Mouse (Mus musculus): ENCODE data around the gene Trmt2a.

Gene Trmt2a

GRCm38 (mm10) chr16:18248433-18249363, at the start of gene Trmt2a, which contains the start of gene Ranbp1:
TSS of gene Trmt2a (plus strand) at chr16:18248679.
TSS of gene Ranbp1 (minus strand) at chr16:18248732.
- DNase-seq, result peak; percentile 99 to 100

- DNase-seq, result no peak
These were observed 48.4 kb upstream of the Trmt2a start for GRCm38 (mm10) chr16:18200062-18200461.

GRCm38 (mm10) chr16:18201620-18202019, 46.9 kb upstream of the Trmt2a start:
- DNase-seq, result no peak

- no peak for DNase-seq
These were observed 46.4 kb upstream of the Trmt2a start for GRCm38 (mm10) chr16:18202061-18202460.

GRCm38 (mm10) chr16:18203430-18204091, 44.9 kb upstream of the Trmt2a start:
- peak; percentile 27 to 51 for DNase-seq

- peak; percentile 79 to 83 for DNase-seq
These were observed 37.6 kb upstream of the Trmt2a start for GRCm38 (mm10) chr16:18210701-18211416.

GRCm38 (mm10) chr16:18211417-18212171, 36.9 kb upstream of the Trmt2a start:
- DNase-seq, result peak; percentile 95

GRCm38 (mm10) chr16:18213689-18214088, 34.8 kb upstream of the Trmt2a start:
- peak in 1 of 2 experiments; percentile 30 for DNase-seq

GRCm38 (mm10) chr16:18214858-18215257, 33.6 kb upstream of the Trmt2a start:
- DNase-seq, result no peak

GRCm38 (mm10) chr16:18217579-18217978, 30.9 kb upstream of the Trmt2a start, which contains the start of gene Ccdc188:
TSS of gene Ccdc188 (plus strand) at chr16:18217879.
- no peak for DNase-seq

GRCm38 (mm10) chr16:18218580-18218996, 29.9 kb upstream of the Trmt2a start:
- no peak for DNase-seq

- peak; percentile 61 to 70 for DNase-seq
These were observed 28.5 kb upstream of the Trmt2a start for GRCm38 (mm10) chr16:18220001-18220400.

GRCm38 (mm10) chr16:18220856-18221542, 27.5 kb upstream of the Trmt2a start:
- no peak for DNase-seq

- DNase-seq, result no peak
These were observed 27.0 kb upstream of the Trmt2a start for GRCm38 (mm10) chr16:18221543-18221898.

GRCm38 (mm10) chr16:18222188-18222587, 26.3 kb upstream of the Trmt2a start:
- DNase-seq, result no peak

- no peak for DNase-seq
These were observed 21.3 kb upstream of the Trmt2a start for GRCm38 (mm10) chr16:18227187-18227586.

- DNase-seq, result no peak
These were observed 20.5 kb upstream of the Trmt2a start for GRCm38 (mm10) chr16:18227897-18228422.

GRCm38 (mm10) chr16:18228856-18229255, 19.6 kb upstream of the Trmt2a start:
- no peak for DNase-seq

- peak; percentile 30 to 31 for DNase-seq
These were observed 18.9 kb upstream of the Trmt2a start for GRCm38 (mm10) chr16:18229622-18230021.

GRCm38 (mm10) chr16:18230617-18231016, 17.9 kb upstream of the Trmt2a start:
- DNase-seq, result no peak

- no peak for DNase-seq
These were observed 17.4 kb upstream of the Trmt2a start for GRCm38 (mm10) chr16:18231047-18231446.

Measured in kidney, postnatal 4 days (tissue).